Mouse (Mus musculus) forebrain, embryonic 11.5 days (tissue): Measurements from ENCODE around the gene Cisd1. TPM values are rescaled to one million over a fixed set of nuclear protein-coding genes. Genes with fewer than 3 reads are reported as not detected.
A peak's percentile ranks its signal among the peaks of the same experiment; 100 is the strongest.

Experiments used
- ATAC-seq: fragments of 200-750 bp; cut with Nextera tagmentation; replicated peaks from 2 replicates; pipeline ENCODE4 v1.8.0; 2017; ENCODE audit warnings: moderate TSS enrichment; ENCODE audit not compliant: low FRiP score
- DNase-seq: peaks from one replicate; pipeline ENCODE4 v3.0.0-alpha.2; 2017; ENCODE audit warnings: low spot score
- H3K27ac ChIP-seq: fragments of 300-500 bp; sonication (generic); 2 replicates; pipeline ENCODE4 v1.5.1; 2014; ENCODE audit warnings: low read depth, low read length
- H3K27me3 ChIP-seq: fragments of 300-500 bp; sonication (generic); 2 replicates; pipeline ENCODE4 v1.6.1; 2014; ENCODE audit warnings: mild to moderate bottlenecking, low read length, mixed read lengths; ENCODE audit not compliant: control insufficient read depth, insufficient read depth
- H3K36me3 ChIP-seq: fragments of 300-500 bp; sonication (generic); 2 replicates; pipeline ENCODE4 v1.6.1; 2014; ENCODE audit warnings: mild to moderate bottlenecking, low read length, moderate library complexity, mixed read lengths; ENCODE audit not compliant: control insufficient read depth, insufficient read depth
- H3K4me1 ChIP-seq: fragments of 300-500 bp; sonication (generic); replicated peaks from 2 replicates; pipeline ENCODE4 v1.6.1; 2014; ENCODE audit warnings: low read length, mixed read lengths; ENCODE audit not compliant: control insufficient read depth, insufficient read depth
- H3K4me2 ChIP-seq: fragments of 300-500 bp; sonication (generic); 2 replicates; pipeline ENCODE4 v1.6.1; 2014; ENCODE audit warnings: low read depth, mild to moderate bottlenecking, low read length, moderate library complexity, mixed read lengths; ENCODE audit not compliant: severe bottlenecking
- H3K4me3 ChIP-seq: fragments of 300-500 bp; sonication (generic); 2 replicates; pipeline ENCODE4 v1.5.1; 2014; ENCODE audit warnings: low read depth, low read length
- H3K9ac ChIP-seq: fragments of 300-500 bp; sonication (generic); 2 replicates; pipeline ENCODE4 v1.6.1; 2014; ENCODE audit warnings: low read length
- H3K9me3 ChIP-seq: fragments of 300-500 bp; sonication (generic); 2 replicates; pipeline ENCODE4 v1.6.1; 2016; ENCODE audit warnings: low read length, mixed read lengths; ENCODE audit not compliant: control insufficient read depth
- WGBS: fragments of 180-500 bp; shearing (Covaris S2); extraction: QIAGEN DNeasy Blood & Tissue Kit; methylation state at CpG from one replicate; pipeline ENCODE4 v1.1.7; 2014; 5-methylcytosine and 5-hydroxymethylcytosine counted together
- polyA plus RNA-seq: library from polyadenylated mRNA; unstranded; fragments of >200 nt; fragmentation: Nextera tagmentation; extraction: Ambion mirVana; gene quantifications from 2 replicates; pipeline ENCODE4 v1.2.1, GENCODE M21; 2014

Gene Cisd1
- polyA plus RNA-seq, 1 experiment from 2014 or later: 137 TPM

DNA sequence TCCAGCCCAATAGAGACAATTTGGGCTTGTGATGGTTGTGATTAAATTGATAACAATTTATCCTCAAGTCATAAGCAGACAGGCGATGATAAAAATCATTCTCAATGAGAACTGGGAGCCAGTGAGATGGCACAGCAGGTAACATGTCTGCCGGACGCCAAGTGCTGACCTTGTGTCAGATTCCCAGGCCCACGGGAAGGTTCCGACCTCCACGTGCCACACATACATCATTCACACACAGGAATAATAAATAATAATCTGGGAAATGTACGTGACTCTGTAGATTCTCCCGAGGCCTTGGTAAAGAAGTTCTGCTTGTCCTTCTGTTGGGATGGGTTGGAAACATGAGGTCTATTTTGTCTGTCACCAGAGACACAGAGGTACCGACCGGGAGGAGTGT is 17.4 kb downstream of the Cisd1 start:
- no peak overlapping the region for H3K27ac ChIP-seq
- no peaks in the 10 kb centered on the region for H3K4me1 ChIP-seq
- no peaks in the 10 kb centered on the region for H3K27me3 ChIP-seq
- H3K4me2 ChIP-seq: no peak overlapping the region
- peak; percentile 33 for DNase-seq
- no peak for ATAC-seq
- no peaks in the 10 kb centered on the region for H3K9me3 ChIP-seq
- peaks cover 2% of the 10 kb centered on the region; the same call in 1 of the 2 replicates for H3K36me3 ChIP-seq
- H3K9ac ChIP-seq: no peak overlapping the region
- H3K4me3 ChIP-seq: no peak overlapping the region
- 85% methylated on average over 10 of the region's 10 CpGs for WGBS

DNA sequence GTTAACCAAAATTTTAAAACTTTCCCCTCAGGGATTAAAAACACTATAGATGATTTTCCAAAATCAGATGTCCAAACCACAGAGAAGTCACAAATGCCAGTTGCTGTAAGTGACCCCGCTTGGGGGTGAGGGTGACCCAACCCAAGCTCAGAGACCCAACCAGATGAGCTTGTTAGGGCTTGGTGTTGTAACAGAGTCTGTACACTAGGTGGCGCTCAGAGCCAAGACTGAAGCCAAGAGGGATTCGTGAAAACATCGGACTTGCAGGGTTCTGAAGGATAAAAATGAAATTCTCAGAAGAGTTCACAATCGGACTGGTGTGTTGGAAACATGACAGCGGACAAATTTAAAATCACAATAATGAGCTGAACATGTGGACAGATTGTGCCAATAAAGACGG is 18.0 kb downstream of the Cisd1 start:
- 16% methylated on average over 7 of the region's 7 CpGs for WGBS
- DNase-seq (peak; percentile 80), ATAC-seq (no peak)

DNA sequence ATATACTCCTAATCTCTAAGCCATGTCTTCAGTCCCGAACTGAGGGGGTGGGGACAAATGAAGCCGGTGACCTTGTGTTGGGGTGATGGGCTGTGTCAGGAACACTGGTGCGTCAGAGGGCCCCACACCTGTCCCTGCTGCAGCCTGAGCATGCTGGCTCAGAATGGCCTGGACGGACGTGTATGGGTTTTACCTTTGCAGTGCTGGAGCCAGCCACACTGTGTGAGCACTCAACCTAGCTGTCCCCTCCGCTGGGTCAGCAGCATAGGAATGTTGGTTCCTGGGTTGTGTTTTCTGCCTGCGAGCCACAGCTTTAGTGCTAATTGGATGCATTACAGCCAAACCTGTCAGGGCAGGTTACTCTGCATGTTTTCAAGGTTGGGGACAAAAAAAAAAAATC is 18.6 kb downstream of the Cisd1 start:
- H3K36me3 ChIP-seq: peaks cover 2% of the 10 kb centered on the region; the same call in 1 of the 2 replicates
- no peak for ATAC-seq
- no peaks in the 10 kb centered on the region for H3K27me3 ChIP-seq
- H3K4me3 ChIP-seq: no peak overlapping the region
- WGBS: 80% methylated on average over 7 of the region's 7 CpGs
- no peaks in the 10 kb centered on the region for H3K9me3 ChIP-seq
- peak; percentile 44 for DNase-seq
- no peaks in the 10 kb centered on the region for H3K4me1 ChIP-seq
- no peak overlapping the region for H3K9ac ChIP-seq
- no peak overlapping the region for H3K4me2 ChIP-seq
- H3K27ac ChIP-seq: no peak overlapping the region

More for the DNA sequence above, 18.0 kb downstream of the Cisd1 start:
- Histone ChIP-seq H3K4me3 (no peak overlapping the region), H3K4me1 (no peaks in the 10 kb centered on the region), H3K27ac (no peak overlapping the region), H3K4me2 (no peak overlapping the region), H3K9me3 (no peaks in the 10 kb centered on the region), H3K36me3 (peaks cover 2% of the 10 kb centered on the region; the same call in 1 of the 2 replicates), H3K9ac (no peak overlapping the region), H3K27me3 (no peaks in the 10 kb centered on the region)

DNA sequence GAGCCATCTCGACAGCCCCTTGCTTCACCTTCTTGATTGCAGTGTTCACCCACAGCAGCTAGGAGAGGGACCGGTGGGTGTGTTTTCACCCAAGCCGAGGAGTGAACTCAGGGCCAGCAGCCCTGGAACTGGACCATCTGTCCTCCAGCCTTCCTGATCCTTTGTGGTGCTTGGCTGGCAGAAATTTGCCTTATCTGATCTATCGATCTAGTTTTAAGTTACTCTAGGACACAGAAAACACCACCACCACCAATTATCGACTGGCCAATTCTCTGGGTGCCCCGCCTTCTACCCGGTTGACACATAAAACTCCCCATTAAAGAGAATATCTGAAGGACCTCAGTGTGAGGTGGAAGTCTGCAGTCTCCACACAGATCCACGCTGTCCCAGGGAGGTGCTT is 21.1 kb downstream of the Cisd1 start:
- no peaks in the 10 kb centered on the region for H3K4me1 ChIP-seq
- H3K36me3 ChIP-seq: no peaks in the 10 kb centered on the region
- H3K27ac ChIP-seq: no peak overlapping the region
- H3K9ac ChIP-seq: no peak overlapping the region
- H3K27me3 ChIP-seq: no peaks in the 10 kb centered on the region
- H3K9me3 ChIP-seq: no peaks in the 10 kb centered on the region
- no peak overlapping the region for H3K4me2 ChIP-seq
- no peak for ATAC-seq
- WGBS: 91% methylated on average over 8 of the region's 8 CpGs
- DNase-seq: no peak
- no peak overlapping the region for H3K4me3 ChIP-seq

DNA sequence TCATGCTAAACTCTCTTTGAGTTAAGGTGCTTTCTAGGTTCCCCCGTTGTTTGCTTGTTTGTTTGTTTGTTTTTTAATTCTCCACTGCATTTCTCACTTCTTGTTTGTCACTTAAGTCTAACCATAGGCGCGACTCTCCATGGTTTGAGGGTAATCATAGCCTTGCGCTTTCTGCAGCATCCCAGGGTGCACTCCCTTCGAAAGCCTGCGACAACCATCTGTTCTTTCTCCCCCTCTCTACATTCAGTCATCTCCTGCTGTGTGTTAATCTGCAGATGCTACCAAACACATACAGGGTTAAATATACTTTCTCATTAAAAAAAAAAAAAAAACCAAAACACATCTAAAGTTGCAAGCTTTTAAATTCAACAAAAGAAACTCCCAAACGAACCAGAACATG is 28.3 kb downstream of the Cisd1 start:
- H3K4me2 ChIP-seq: no peak overlapping the region
- no peaks in the 10 kb centered on the region for H3K4me1 ChIP-seq
- no peaks in the 10 kb centered on the region for H3K36me3 ChIP-seq
- no peaks in the 10 kb centered on the region for H3K9me3 ChIP-seq
- no peaks in the 10 kb centered on the region for H3K27me3 ChIP-seq
- no peak overlapping the region for H3K9ac ChIP-seq
- 68% methylated on average over 7 of the region's 7 CpGs for WGBS
- ATAC-seq: no peak
- no peak for DNase-seq
- H3K4me3 ChIP-seq: no peak overlapping the region
- H3K27ac ChIP-seq: no peak overlapping the region

DNA sequence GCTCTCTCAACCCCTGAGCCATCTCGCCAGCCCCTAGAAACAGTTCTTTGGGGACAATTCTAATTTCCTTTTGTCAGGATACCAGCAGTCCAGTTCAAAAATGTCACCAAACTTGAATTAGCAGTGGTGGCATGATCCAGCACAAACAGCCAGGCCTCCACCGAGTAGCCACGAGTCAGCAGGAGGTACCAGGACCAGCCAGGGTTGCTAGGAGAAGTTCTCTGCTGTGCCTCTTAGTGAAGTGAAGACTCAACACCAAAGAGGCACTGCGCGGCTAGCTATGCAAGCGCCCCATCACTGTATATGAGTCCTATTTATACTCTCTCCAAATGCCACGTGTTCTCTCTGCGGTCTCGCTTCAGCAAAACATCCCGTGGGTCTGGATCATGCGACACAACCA is 28.7 kb downstream of the Cisd1 start:
- H3K4me3 ChIP-seq: no peak overlapping the region
- WGBS: 81% methylated on average over 11 of the region's 11 CpGs
- no peak overlapping the region for H3K4me2 ChIP-seq
- H3K9ac ChIP-seq: no peak overlapping the region
- no peaks in the 10 kb centered on the region for H3K36me3 ChIP-seq
- H3K4me1 ChIP-seq: no peaks in the 10 kb centered on the region
- H3K9me3 ChIP-seq: no peaks in the 10 kb centered on the region
- ATAC-seq (no peak), DNase-seq (peak; percentile 35)
- H3K27me3 ChIP-seq: no peaks in the 10 kb centered on the region
- H3K27ac ChIP-seq: no peak overlapping the region

DNA sequence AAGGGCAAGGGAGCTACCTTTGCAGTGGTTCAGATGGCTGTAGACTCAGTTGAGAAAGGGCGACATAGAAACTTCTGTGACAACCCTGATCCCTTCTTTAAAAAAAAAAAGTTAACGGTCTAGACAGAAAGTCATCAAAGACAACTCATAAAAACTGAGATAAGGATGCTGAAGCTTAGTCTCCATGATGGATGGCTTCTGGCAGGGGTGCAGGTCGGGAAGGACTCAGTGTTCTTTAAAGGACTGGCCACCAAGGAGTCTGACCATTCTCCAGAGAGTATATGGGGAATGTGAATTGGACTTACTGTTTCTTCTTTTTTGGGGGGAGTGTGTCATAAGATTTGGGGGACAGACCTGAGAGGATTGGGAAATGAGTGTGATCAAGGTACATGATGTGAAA is 30.2 kb downstream of the Cisd1 start:
- ATAC-seq: no peak
- 88% methylated on average over 3 of the region's 3 CpGs for WGBS
- no peak overlapping the region for H3K4me2 ChIP-seq
- no peak overlapping the region for H3K4me3 ChIP-seq
- no peak overlapping the region for H3K9ac ChIP-seq
- no peaks in the 10 kb centered on the region for H3K9me3 ChIP-seq
- no peaks in the 10 kb centered on the region for H3K4me1 ChIP-seq
- no peaks in the 10 kb centered on the region for H3K36me3 ChIP-seq
- DNase-seq: no peak
- H3K27ac ChIP-seq: no peak overlapping the region
- no peaks in the 10 kb centered on the region for H3K27me3 ChIP-seq

DNA sequence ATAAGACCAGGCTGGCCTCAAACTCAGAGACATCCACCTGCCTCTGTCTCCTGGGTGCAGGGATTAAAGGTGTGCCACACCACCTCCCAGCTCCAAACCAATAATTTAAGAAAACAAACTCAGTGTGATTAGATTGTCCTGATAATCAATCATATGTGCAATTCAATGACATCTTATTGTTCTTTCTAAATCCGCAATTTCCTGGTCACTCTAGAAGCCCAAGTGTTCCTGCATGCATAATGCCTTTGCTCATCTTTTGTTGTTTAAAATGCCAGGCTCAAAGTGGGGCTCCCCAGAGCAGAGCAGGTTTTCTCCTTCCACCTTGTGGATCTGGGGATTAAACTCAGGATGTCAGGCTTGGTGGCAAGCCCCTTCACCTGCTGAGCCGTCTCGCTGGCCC is 34.5 kb downstream of the Cisd1 start:
- Histone ChIP-seq H3K4me3 (no peak overlapping the region), H3K36me3 (no peaks in the 10 kb centered on the region), H3K4me2 (no peak overlapping the region), H3K27me3 (no peaks in the 10 kb centered on the region), H3K9me3 (no peaks in the 10 kb centered on the region), H3K9ac (no peak overlapping the region), H3K27ac (no peak overlapping the region), H3K4me1 (no peaks in the 10 kb centered on the region)
- WGBS: 68% methylated on average over 3 of the region's 3 CpGs
- ATAC-seq (no peak), DNase-seq (no peak)

DNA sequence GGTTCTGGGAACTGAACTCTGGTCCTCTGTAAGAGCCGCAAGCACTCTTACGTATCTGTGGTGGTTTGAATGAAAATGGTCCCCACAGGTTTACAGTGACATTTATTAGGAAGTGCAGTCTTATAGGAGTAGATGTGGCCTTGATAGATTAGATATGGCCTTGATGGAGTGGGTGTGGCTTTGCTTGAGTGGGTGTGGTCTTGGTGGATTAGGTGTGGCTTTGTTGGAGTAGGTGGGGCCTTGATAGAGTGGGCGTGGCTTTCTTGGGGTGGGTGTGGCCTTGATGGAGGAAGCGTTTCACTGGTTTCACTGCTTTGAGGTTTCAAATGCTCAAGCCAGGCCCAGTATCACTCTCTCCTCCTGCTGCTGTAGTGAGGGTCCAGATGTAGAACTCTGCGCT is 36.6 kb downstream of the Cisd1 start:
- no peak for ATAC-seq
- Histone ChIP-seq H3K4me2 (no peak overlapping the region), H3K4me3 (no peak overlapping the region), H3K36me3 (no peaks in the 10 kb centered on the region), H3K9ac (no peak overlapping the region), H3K9me3 (no peaks in the 10 kb centered on the region), H3K4me1 (no peaks in the 10 kb centered on the region), H3K27ac (no peak overlapping the region), H3K27me3 (no peaks in the 10 kb centered on the region)
- WGBS: 92% methylated on average over 5 of the region's 5 CpGs
- DNase-seq: no peak
